Mouse (Mus musculus) lung, adult 2 months (tissue): ENCODE data around the gene Sh2d5. TPM values are rescaled to one million over a fixed set of nuclear protein-coding genes. Genes with fewer than 3 reads are reported as not detected.
A peak's percentile ranks its signal among the peaks of the same experiment; 100 is the strongest.

Source experiments
- DNase-seq: peaks from one replicate; pipeline ENCODE4 v3.0.0; 2022
- H3K4me1 ChIP-seq: fragments of 200-500 bp; 2 replicates; pipeline ENCODE4 v1.6.1; 2011; ENCODE audit warnings: low read length; ENCODE audit not compliant: control insufficient read depth, insufficient read depth
- H3K4me3 ChIP-seq: fragments of 200-500 bp; replicated peaks from 2 replicates; pipeline ENCODE3; 2011; ENCODE audit warnings: low read depth, mild to moderate bottlenecking, control low read depth, low read length; ENCODE audit errors: extremely low read depth
- CTCF ChIP-seq: fragments of 200-500 bp; IDR thresholded peaks from 2 replicates; pipeline ENCODE4 v1.5.1; 2011; ENCODE audit warnings: mild to moderate bottlenecking, low read length, control low read depth; ENCODE audit not compliant: insufficient read depth
- POLR2A ChIP-seq: fragments of 200-500 bp; IDR thresholded peaks from 2 replicates; pipeline ENCODE4 v1.6.1; 2011; ENCODE audit warnings: low read depth, mild to moderate bottlenecking, control low read depth, low read length, borderline replicate concordance; ENCODE audit errors: extremely low read depth
- WGBS: fragments of 180-500 bp; shearing (Covaris S2); methylation state at CpG from one replicate; pipeline ENCODE4 v1.1.7; 2018; 5-methylcytosine and 5-hydroxymethylcytosine counted together
- polyA plus RNA-seq: library from polyadenylated mRNA; depleted of rRNA; stranded (reverse); fragments of >200 nt; gene quantifications from 2 replicates; pipeline ENCODE4 v1.2.3, GENCODE M21; 2012

Gene Sh2d5
- polyA plus RNA-seq, 1 experiment = 0.28 TPM

- TF ChIP-seq POLR2A (no peak), CTCF (no peak)
- no peaks in the 10 kb centered on the region for H3K4me1 ChIP-seq
- no peak overlapping the region for H3K4me3 ChIP-seq
- WGBS = 72% methylated on average over 22 of the region's 22 CpGs
- DNase-seq = no peak
Observed at GRCm38 (mm10) chr4:138257116-138257687, 7.0 kb downstream of the Sh2d5 start.

- no peak for DNase-seq
- WGBS = 83% methylated on average over 7 of the region's 7 CpGs
- no peak for TF ChIP-seq CTCF
- TF ChIP-seq POLR2A = no peak
- Histone ChIP-seq H3K4me1 (no peaks in the 10 kb centered on the region), H3K4me3 (no peak overlapping the region)
Observed at GRCm38 (mm10) chr4:138258663-138259062, 8.5 kb downstream of the Sh2d5 start.

- no peak for DNase-seq
- TF ChIP-seq CTCF (no peak), POLR2A (no peak)
- WGBS = 66% methylated on average over 5 of the region's 5 CpGs
- Histone ChIP-seq H3K4me3 (no peak overlapping the region), H3K4me1 (no peaks in the 10 kb centered on the region)
Observed at GRCm38 (mm10) chr4:138259482-138259881, 9.3 kb downstream of the Sh2d5 start.

DNA sequence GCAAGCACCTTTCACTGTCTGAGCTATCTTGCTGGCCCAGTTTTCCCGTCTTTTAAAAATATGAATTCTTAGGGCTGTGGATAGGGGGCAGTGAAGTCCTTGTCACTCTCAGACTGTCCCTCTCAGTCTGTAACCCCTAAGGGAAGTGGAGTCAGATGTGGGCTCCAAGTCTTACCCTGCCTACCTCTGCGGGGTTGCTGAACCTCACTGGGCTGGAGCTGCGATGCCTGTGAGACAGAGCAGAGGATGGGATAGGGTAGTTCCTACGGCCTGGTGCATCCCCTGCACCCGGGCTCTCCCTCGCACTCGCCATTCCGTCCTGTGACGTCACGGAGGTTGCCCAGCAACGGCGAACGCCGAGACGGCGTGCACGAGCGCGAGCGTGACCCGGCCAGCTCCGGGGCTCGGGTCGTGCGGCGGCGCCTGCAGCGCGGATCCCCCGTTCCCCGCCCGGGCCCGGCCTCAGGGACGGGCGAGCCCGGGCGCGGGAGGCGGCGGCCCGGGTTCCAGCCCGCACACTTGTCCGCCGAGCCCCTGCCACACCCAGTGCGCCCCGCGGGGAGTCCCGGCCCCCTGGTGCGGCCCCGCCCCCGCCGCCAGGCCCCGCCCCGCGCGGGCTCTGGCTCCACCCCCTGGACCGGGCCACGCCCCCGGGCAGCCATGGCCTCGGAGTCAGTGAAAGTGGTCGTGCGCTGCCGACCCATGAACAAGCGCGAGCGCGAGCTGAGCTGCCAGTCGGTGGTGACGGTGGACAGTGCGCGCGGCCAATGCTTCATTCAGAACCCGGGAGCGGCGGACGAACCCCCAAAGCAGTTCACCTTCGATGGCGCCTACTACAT lies 11.9 kb downstream of the Sh2d5 start:
- peak; percentile 89 for DNase-seq
- under 1% methylated on average over 78 of the region's 78 CpGs for WGBS
- Histone ChIP-seq H3K4me1 (no peaks in the 10 kb centered on the region), H3K4me3 (peak overlapping the region; percentile 50)
- no peak for TF ChIP-seq POLR2A
- 0 out of 2 replicates have a peak, but pooled peaks have one; percentile 4 for TF ChIP-seq CTCF

DNA sequence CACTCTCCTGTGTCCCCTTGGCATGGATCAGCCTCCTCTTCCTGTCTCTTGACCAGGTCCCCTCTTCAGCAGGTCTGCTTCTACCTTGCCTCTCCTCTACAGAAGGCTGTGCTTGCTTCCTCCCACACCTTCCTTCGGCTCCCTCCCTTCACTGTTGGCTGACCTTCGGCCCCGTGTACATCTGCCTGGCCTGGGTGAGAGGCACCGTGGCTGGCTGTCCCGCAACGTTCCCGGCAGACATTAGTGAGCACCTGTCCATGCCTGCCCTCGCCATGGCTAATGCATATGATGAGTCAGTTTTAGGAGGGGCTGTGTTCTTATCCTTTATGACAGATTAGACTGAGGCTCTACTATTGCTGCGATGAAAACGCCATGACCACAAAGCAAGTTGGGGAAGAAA lies 17.7 kb downstream of the Sh2d5 start:
- 81% methylated on average over 10 of the region's 10 CpGs for WGBS
- H3K4me1 ChIP-seq = no peaks in the 10 kb centered on the region
- no peak for DNase-seq
- no peak overlapping the region for H3K4me3 ChIP-seq
- TF ChIP-seq POLR2A = no peak
- no peak for TF ChIP-seq CTCF

- 47% methylated on average over 14 of the region's 14 CpGs for WGBS
- Histone ChIP-seq H3K4me3 (no peak overlapping the region), H3K4me1 (no peaks in the 10 kb centered on the region)
- TF ChIP-seq CTCF (no peak), POLR2A (no peak)
- DNase-seq = no peak
Observed at GRCm38 (mm10) chr4:138272011-138272997, 22.1 kb downstream of the Sh2d5 start.

DNA sequence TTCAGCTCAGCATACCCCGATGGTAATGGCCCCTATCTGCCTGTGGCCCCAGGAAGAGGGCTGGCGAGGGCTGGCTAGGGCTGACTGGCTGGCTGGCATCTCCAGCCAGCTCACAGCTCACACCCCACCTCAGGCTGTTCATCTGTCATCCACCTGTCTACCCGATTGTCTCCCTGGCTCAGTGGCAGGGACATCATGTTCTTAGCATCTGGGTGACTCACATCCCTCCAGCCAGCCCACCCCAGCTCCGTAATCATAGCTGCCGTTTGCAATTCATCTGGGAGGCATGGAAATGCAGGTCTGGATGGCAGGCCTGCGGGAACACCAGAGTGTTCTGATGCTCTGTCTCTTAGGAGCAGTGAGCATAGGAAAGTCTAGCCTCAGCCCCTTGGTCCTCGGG lies 28.1 kb downstream of the Sh2d5 start:
- TF ChIP-seq POLR2A (no peak), CTCF (no peak)
- Histone ChIP-seq H3K4me1 (no peaks in the 10 kb centered on the region), H3K4me3 (no peak overlapping the region)
- no peak for DNase-seq
- whole genome bisulfite sequencing = 67% methylated on average over 7 of the region's 7 CpGs

DNA sequence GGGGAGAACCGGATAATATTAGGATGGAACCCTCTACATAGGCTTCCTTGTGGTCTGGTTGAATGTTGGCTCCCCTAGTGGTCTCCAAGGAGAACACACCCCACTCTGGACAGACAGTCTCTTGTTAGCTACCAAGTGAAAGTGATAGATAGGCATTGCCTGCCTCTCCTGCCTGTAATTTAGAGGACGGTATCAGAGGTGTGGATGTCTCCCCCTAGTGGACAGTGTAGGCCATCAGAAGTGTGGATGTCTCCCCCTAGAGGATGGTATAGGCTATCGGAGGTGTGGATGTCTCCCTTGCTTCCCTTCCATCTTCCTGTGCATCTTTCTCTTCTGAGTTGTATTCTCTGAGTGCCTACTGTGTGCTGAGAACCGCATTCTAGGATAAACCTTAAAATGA lies 32.6 kb downstream of the Sh2d5 start:
- Histone ChIP-seq H3K4me1 (no peaks in the 10 kb centered on the region), H3K4me3 (no peak overlapping the region)
- peak; percentile 31 for DNase-seq
- WGBS = 29% methylated on average over 4 of the region's 4 CpGs
- TF ChIP-seq CTCF (peak; percentile 99), POLR2A (no peak)

- TF ChIP-seq CTCF = no peak
- no peak for TF ChIP-seq POLR2A
- WGBS = 76% methylated on average over 12 of the region's 12 CpGs
- no peak for DNase-seq
- H3K4me1 ChIP-seq = no peaks in the 10 kb centered on the region
- H3K4me3 ChIP-seq = no peak overlapping the region
Observed at GRCm38 (mm10) chr4:138286411-138286810, 36.2 kb downstream of the Sh2d5 start.

- WGBS = 75% methylated on average over 7 of the region's 7 CpGs
- no peak for TF ChIP-seq POLR2A
- TF ChIP-seq CTCF = no peak
- no peak for DNase-seq
- Histone ChIP-seq H3K4me3 (no peak overlapping the region), H3K4me1 (no peaks in the 10 kb centered on the region)
Observed at GRCm38 (mm10) chr4:138288691-138289090, 38.5 kb downstream of the Sh2d5 start.
